Mouse (Mus musculus) CH12.LX (cell line): ENCODE measurements around the gene Fads1.

Source experiments
- CHD2 ChIP-seq: IDR thresholded peaks from 2 replicates; pipeline ENCODE4 v1.6.1; 2011; ENCODE audit warnings: low read length, improper control_type of control experiment
- CTCF ChIP-seq, 2 experiments: IDR thresholded peaks in 1 of 2; conservative IDR thresholded peaks in 1 of 2; 2 replicates each; pipeline ENCODE4 v1.5.1; 2011 to 2012; ENCODE audit warnings: low read depth in 2 of 2, low read length in 2 of 2, improper control_type of control experiment in 1 of 2, inconsistent platforms in 1 of 2, mild to moderate bottlenecking in 1 of 2, moderate library complexity in 1 of 2
- MAX ChIP-seq: IDR thresholded peaks from 2 replicates; pipeline ENCODE4 v1.6.1; 2011; ENCODE audit warnings: low read length, improper control_type of control experiment
- MXI1 ChIP-seq: IDR thresholded peaks from 2 replicates; pipeline ENCODE4 v1.6.1; 2011; ENCODE audit warnings: mild to moderate bottlenecking, low read depth, low read length, improper control_type of control experiment
- ZC3H11A ChIP-seq: IDR thresholded peaks from 2 replicates; pipeline ENCODE4 v1.6.1; 2012; ENCODE audit warnings: low read depth, mild to moderate bottlenecking, inconsistent platforms, low read length, improper control_type of control experiment

DNA sequence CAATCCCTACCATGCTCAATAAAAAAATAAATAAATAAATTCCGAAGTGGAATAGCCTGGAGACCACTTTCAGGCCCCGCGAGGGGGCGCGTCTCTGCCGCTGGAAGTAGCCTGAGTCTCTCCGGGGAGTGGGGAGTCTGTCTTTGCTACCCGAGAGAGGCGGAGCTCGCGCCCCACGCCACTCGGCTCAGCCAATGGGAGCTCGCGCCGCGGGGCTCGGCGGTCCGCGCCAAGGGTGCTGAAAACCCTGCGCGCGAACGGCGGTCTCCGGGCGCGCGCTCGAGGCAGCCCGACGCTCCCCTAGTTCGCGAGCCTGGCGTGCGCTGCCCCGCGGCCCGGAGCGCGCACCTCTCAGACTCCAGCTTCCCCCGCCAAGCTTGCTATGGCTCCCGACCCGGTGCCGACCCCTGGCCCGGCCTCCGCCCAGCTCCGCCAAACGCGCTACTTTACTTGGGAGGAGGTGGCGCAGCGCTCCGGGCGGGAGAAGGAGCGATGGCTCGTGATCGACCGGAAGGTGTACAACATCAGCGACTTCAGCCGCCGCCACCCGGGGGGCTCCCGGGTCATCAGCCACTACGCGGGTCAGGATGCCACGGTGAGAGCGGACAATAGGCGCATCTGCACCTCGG is at the start of gene Fads1:
- TF ChIP-seq CTCF (conservative IDR thresholded peaks at IDR 0.05 in 1 of 2, IDR thresholded peaks at IDR 0.05 in 1 of 2; ENCODE audit: low read depth in 2 of 2, low read length in 2 of 2), result peak in 1 of 2 experiments; percentile 73; a peak in 2 of 4 replicates
- no peak for TF ChIP-seq MXI1
- no peak for TF ChIP-seq CHD2
- TF ChIP-seq ZC3H11A, result no peak
- peak; percentile 12 for TF ChIP-seq MAX
